Mouse (Mus musculus) cerebellum, adult 18-20 months (tissue): ENCODE results near the gene Cela1.

Experiments used
- DNase-seq, 2 experiments: peaks; one replicate each; pipeline ENCODE4 v3.0.0; 2021

Cela1 gene

GRCm38 (mm10) chr15:100687430-100687971, at the start of gene Cela1:
Cela1 (minus strand) TSS chr15:100687921.
- DNase-seq = no peak

- no peak for DNase-seq
These were observed 48.2 kb upstream of the Cela1 start for GRCm38 (mm10) chr15:100735953-100736300.

- DNase-seq = no peak
These were observed 47.6 kb upstream of the Cela1 start for GRCm38 (mm10) chr15:100735095-100735952.

- DNase-seq = no peak
These were observed 44.9 kb upstream of the Cela1 start for GRCm38 (mm10) chr15:100732580-100732979.

GRCm38 (mm10) chr15:100731081-100731480, 43.4 kb upstream of the Cela1 start:
- DNase-seq = no peak

GRCm38 (mm10) chr15:100729281-100729985, 41.7 kb upstream of the Cela1 start, which contains the start of gene Galnt6:
Galnt6 (minus strand) TSS chr15:100729376.
- DNase-seq = no peak

- DNase-seq = no peak
These were observed 40.9 kb upstream of the Cela1 start for GRCm38 (mm10) chr15:100728586-100728985.

- DNase-seq = no peak
These were observed 40.1 kb upstream of the Cela1 start for GRCm38 (mm10) chr15:100727834-100728233.

- DNase-seq = no peak
These were observed 39.0 kb upstream of the Cela1 start for GRCm38 (mm10) chr15:100726721-100727120.

- no peak for DNase-seq
These were observed 35.8 kb upstream of the Cela1 start for GRCm38 (mm10) chr15:100723505-100723904.

- no peak for DNase-seq
These were observed 34.8 kb upstream of the Cela1 start for GRCm38 (mm10) chr15:100722564-100722963.

- DNase-seq = no peak
These were observed 34.3 kb upstream of the Cela1 start for GRCm38 (mm10) chr15:100722026-100722425.

GRCm38 (mm10) chr15:100721445-100721844, 33.7 kb upstream of the Cela1 start:
- DNase-seq = no peak

- DNase-seq = no peak
These were observed 32.3 kb upstream of the Cela1 start for GRCm38 (mm10) chr15:100720066-100720465.

- no peak for DNase-seq
These were observed 31.5 kb upstream of the Cela1 start for GRCm38 (mm10) chr15:100719217-100719616.

GRCm38 (mm10) chr15:100718572-100718971, 30.9 kb upstream of the Cela1 start:
- DNase-seq = no peak

- DNase-seq = no peak
These were observed 30.2 kb upstream of the Cela1 start for GRCm38 (mm10) chr15:100717933-100718332.

GRCm38 (mm10) chr15:100715399-100715993, 27.8 kb upstream of the Cela1 start:
- DNase-seq = no peak

GRCm38 (mm10) chr15:100714470-100714869, 26.7 kb upstream of the Cela1 start:
- DNase-seq = no peak

- no peak for DNase-seq
These were observed 23.1 kb upstream of the Cela1 start for GRCm38 (mm10) chr15:100710838-100711237.

- DNase-seq = no peak
These were observed 20.8 kb upstream of the Cela1 start for GRCm38 (mm10) chr15:100708433-100709078.

- no peak for DNase-seq
These were observed 18.5 kb upstream of the Cela1 start for GRCm38 (mm10) chr15:100706226-100706625.

GRCm38 (mm10) chr15:100705376-100705775, 17.7 kb upstream of the Cela1 start:
- no peak for DNase-seq
